Mouse (Mus musculus) forebrain, embryonic 13.5 days (tissue): ENCODE data around the gene Fam49a. TPM values are rescaled to one million over a fixed set of nuclear protein-coding genes. Genes with fewer than 3 reads are reported as not detected.

Source experiments
- ATAC-seq: fragments of 200-750 bp; cut with Nextera tagmentation; 2 replicates; pipeline ENCODE4 v1.8.0; 2017
- H3K27ac ChIP-seq: fragments of 300-500 bp; sonication (generic); 2 replicates; pipeline ENCODE4 v1.5.1; 2015; ENCODE audit warnings: inconsistent platforms, mild to moderate bottlenecking, moderate library complexity
- H3K27me3 ChIP-seq: fragments of 300-500 bp; sonication (generic); 2 replicates; pipeline ENCODE4 v1.6.1; 2015; ENCODE audit warnings: mild to moderate bottlenecking, inconsistent platforms
- H3K36me3 ChIP-seq: fragments of 300-500 bp; sonication (generic); 2 replicates; pipeline ENCODE4 v1.6.1; 2015; ENCODE audit warnings: mild to moderate bottlenecking, inconsistent platforms; ENCODE audit not compliant: poor library complexity, severe bottlenecking
- H3K4me1 ChIP-seq: fragments of 300-500 bp; sonication (generic); 2 replicates; pipeline ENCODE4 v1.6.1; 2015; ENCODE audit warnings: inconsistent platforms
- H3K4me2 ChIP-seq: fragments of 300-500 bp; sonication (generic); 2 replicates; pipeline ENCODE4 v1.6.1; 2015; ENCODE audit warnings: inconsistent platforms, mild to moderate bottlenecking, moderate library complexity
- H3K4me3 ChIP-seq: fragments of 300-500 bp; sonication (generic); 2 replicates; pipeline ENCODE4 v1.5.1; 2015; ENCODE audit warnings: mild to moderate bottlenecking, inconsistent platforms
- H3K9ac ChIP-seq: fragments of 300-500 bp; sonication (generic); 2 replicates; pipeline ENCODE4 v1.6.1; 2015; ENCODE audit warnings: mild to moderate bottlenecking, inconsistent platforms
- H3K9me3 ChIP-seq: fragments of 300-500 bp; sonication (generic); replicated peaks from 2 replicates; pipeline ENCODE4 v1.6.1; 2016; ENCODE audit warnings: inconsistent platforms
- WGBS: fragments of 180-500 bp; shearing (Covaris S2); methylation state at CpG from one replicate; pipeline ENCODE4 v1.1.7; 2015; 5-methylcytosine and 5-hydroxymethylcytosine counted together
- polyA plus RNA-seq: library from polyadenylated mRNA; unstranded; fragments of >200 nt; fragmentation: Nextera tagmentation; extraction: Ambion mirVana; gene quantifications from 2 replicates; pipeline ENCODE4 v1.2.1, GENCODE M21; 2015

The Fam49a gene
- polyA plus RNA-seq, 1 experiment from 2014 or later = 55.0 TPM

- Histone ChIP-seq H3K9me3 (no peaks in the 10 kb centered on the region), H3K27ac (no peak overlapping the region), H3K4me1 (peaks cover 5% of the 10 kb centered on the region; the same call in 1 of the 2 replicates), H3K9ac (no peak overlapping the region), H3K36me3 (no peaks in the 10 kb centered on the region), H3K27me3 (no peaks in the 10 kb centered on the region), H3K4me2 (no peak overlapping the region), H3K4me3 (no peak overlapping the region)
- 92% methylated on average over 7 of the region's 7 CpGs for WGBS
- no peak for ATAC-seq
Measured at GRCm38 (mm10) chr12:12298451-12298850, 36.5 kb downstream of the Fam49a start.

DNA sequence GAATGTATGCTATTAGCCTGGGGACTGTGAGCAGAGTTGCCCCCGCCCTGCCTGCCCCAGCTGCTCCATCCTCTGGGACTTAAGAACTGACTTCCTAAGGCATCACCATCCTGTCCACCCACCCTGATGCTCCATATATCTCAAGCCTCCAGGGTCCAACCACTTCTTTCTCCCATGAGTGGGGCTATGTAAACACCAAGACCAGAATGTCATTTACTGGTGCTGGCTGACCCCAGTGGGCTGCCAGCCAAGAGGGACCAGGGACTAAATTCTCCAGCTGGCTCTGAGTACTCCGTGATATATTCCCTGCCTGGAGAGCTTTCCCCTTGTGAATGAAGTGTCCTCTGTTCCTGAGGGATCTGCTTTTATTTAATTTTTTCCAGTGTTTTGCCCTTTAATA, 37.4 kb downstream of the Fam49a start:
- Histone ChIP-seq H3K9me3 (no peaks in the 10 kb centered on the region), H3K4me3 (no peak overlapping the region), H3K9ac (no peak overlapping the region), H3K36me3 (no peaks in the 10 kb centered on the region), H3K27ac (no peak overlapping the region), H3K4me2 (no peak overlapping the region), H3K4me1 (peaks cover 5% of the 10 kb centered on the region; the same call in 1 of the 2 replicates), H3K27me3 (no peaks in the 10 kb centered on the region)
- 76% methylated on average over 2 of the region's 2 CpGs for WGBS
- no peak for ATAC-seq

- H3K4me2 ChIP-seq = no peak overlapping the region
- no peak overlapping the region for H3K27ac ChIP-seq
- H3K27me3 ChIP-seq = no peaks in the 10 kb centered on the region
- no peak overlapping the region for H3K4me3 ChIP-seq
- no peaks in the 10 kb centered on the region for H3K9me3 ChIP-seq
- 0 out of 2 replicates have a peak, but pooled peaks cover 6% of the 10 kb centered on the region for H3K36me3 ChIP-seq
- no peak for ATAC-seq
- H3K9ac ChIP-seq = no peak overlapping the region
- 84% methylated on average over 2 of the region's 2 CpGs for WGBS
- H3K4me1 ChIP-seq = peaks cover 5% of the 10 kb centered on the region; the same call in 1 of the 2 replicates
Measured at GRCm38 (mm10) chr12:12301149-12301548, 39.2 kb downstream of the Fam49a start.

- Histone ChIP-seq H3K27me3 (no peaks in the 10 kb centered on the region), H3K27ac (no peak overlapping the region), H3K4me3 (no peak overlapping the region), H3K9ac (no peak overlapping the region), H3K9me3 (no peaks in the 10 kb centered on the region), H3K36me3 (0 out of 2 replicates have a peak, but pooled peaks cover 6% of the 10 kb centered on the region), H3K4me2 (no peak overlapping the region), H3K4me1 (peaks cover 5% of the 10 kb centered on the region; the same call in 1 of the 2 replicates)
- WGBS = 73% methylated on average over 4 of the region's 4 CpGs
- ATAC-seq = no peak
Measured at GRCm38 (mm10) chr12:12301815-12302214, 39.9 kb downstream of the Fam49a start.

DNA sequence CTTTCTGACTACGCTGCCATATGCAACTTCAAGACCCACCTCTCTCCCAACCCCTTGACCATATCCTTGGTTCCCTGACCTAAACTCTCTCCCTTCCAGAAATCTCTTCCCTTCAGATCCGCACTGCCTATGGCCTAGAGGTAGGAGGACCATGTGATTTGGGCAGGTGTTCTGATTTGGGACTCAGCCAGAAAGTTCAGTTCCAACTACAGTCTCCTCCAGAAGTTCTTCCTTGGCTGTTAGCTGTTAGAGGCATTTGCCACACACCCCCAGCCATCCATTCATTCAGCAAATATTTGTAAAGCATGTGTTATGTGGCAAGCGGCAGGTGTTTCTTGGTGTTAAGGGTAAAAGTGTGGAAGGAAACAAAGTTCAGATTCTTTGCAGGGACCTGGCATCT, 44.3 kb downstream of the Fam49a start:
- Histone ChIP-seq H3K27me3 (no peaks in the 10 kb centered on the region), H3K27ac (no peak overlapping the region), H3K4me2 (no peak overlapping the region), H3K9ac (no peak overlapping the region), H3K4me3 (no peak overlapping the region), H3K9me3 (no peaks in the 10 kb centered on the region), H3K36me3 (peaks cover 15% of the 10 kb centered on the region; the same call in 1 of the 2 replicates), H3K4me1 (no peaks in the 10 kb centered on the region)
- WGBS = 96% methylated on average over 3 of the region's 3 CpGs
- no peak for ATAC-seq

- no peaks in the 10 kb centered on the region for H3K4me1 ChIP-seq
- H3K4me2 ChIP-seq = no peak overlapping the region
- H3K27ac ChIP-seq = no peak overlapping the region
- H3K9ac ChIP-seq = no peak overlapping the region
- WGBS = 92% methylated on average over 6 of the region's 6 CpGs
- H3K36me3 ChIP-seq = peaks cover 15% of the 10 kb centered on the region; the same call in 1 of the 2 replicates
- no peaks in the 10 kb centered on the region for H3K9me3 ChIP-seq
- H3K4me3 ChIP-seq = no peak overlapping the region
- H3K27me3 ChIP-seq = no peaks in the 10 kb centered on the region
- no peak for ATAC-seq
Measured at GRCm38 (mm10) chr12:12306814-12307213, 44.9 kb downstream of the Fam49a start.

- Histone ChIP-seq H3K9ac (no peak overlapping the region), H3K4me3 (no peak overlapping the region), H3K27me3 (no peaks in the 10 kb centered on the region), H3K36me3 (peaks cover 15% of the 10 kb centered on the region; the same call in 1 of the 2 replicates), H3K4me2 (no peak overlapping the region), H3K4me1 (no peaks in the 10 kb centered on the region), H3K9me3 (no peaks in the 10 kb centered on the region), H3K27ac (no peak overlapping the region)
- no peak for ATAC-seq
- WGBS = 93% methylated on average over 8 of the region's 8 CpGs
Measured at GRCm38 (mm10) chr12:12307245-12307644, 45.3 kb downstream of the Fam49a start.

DNA sequence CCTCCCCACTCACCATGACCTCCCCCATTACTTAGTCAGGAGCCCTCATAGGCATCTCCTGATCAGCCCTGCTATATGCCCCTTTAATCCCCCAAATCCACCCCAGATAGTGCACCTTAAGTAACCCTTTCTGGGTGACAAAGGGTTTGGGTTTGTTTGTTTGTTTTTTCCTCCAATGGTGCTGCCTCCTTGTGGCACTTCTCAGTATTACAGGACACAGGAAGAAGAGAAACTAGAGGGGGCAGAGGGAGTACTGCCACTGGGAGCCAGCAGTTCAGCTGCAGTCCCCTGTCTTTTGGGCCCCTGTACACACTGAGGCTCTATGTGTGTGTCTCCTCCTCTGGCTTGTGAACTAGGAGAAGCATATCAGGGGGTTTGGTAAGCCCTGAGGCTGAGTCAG, 51.5 kb downstream of the Fam49a start:
- Histone ChIP-seq H3K27me3 (no peaks in the 10 kb centered on the region), H3K27ac (no peak overlapping the region), H3K9ac (no peak overlapping the region), H3K4me2 (no peak overlapping the region), H3K4me3 (no peak overlapping the region), H3K9me3 (no peaks in the 10 kb centered on the region), H3K36me3 (no peaks in the 10 kb centered on the region), H3K4me1 (peaks cover 35% of the 10 kb centered on the region)
- ATAC-seq = no peak

GRCm38 (mm10) chr12:12313919-12314318, 52.0 kb downstream of the Fam49a start:
- Histone ChIP-seq H3K27ac (0 out of 2 replicates have a peak overlapping the region, but pooled peaks have one; percentile 3), H3K9ac (no peak overlapping the region), H3K27me3 (no peaks in the 10 kb centered on the region), H3K4me2 (no peak overlapping the region), H3K4me1 (peaks cover 35% of the 10 kb centered on the region), H3K36me3 (no peaks in the 10 kb centered on the region), H3K4me3 (no peak overlapping the region), H3K9me3 (no peaks in the 10 kb centered on the region)
- WGBS = 75% methylated on average over 4 of the region's 4 CpGs
- ATAC-seq = no peak

DNA sequence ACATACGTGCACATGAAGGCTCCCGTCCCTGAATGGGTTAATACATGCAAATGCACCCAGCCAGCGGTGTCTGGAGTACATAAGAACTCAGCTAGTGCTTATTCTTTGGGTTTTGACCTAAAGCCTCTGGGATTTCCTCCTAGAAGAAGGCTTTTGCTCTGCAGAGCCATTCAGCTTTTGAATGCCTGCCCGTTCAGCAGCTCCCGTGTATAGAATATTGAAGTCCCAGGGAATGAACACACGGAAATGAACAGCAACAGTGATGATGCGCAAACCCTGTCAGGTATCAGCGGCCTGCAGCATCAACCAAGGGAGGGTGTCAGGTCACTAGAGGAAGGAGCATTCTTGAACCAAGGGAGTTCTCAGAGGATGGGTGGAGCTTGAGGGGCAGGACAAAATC, 52.4 kb downstream of the Fam49a start:
- Histone ChIP-seq H3K27ac (0 out of 2 replicates have a peak overlapping the region, but pooled peaks have one; percentile 3), H3K9ac (no peak overlapping the region), H3K4me3 (no peak overlapping the region), H3K9me3 (no peaks in the 10 kb centered on the region), H3K36me3 (no peaks in the 10 kb centered on the region), H3K27me3 (no peaks in the 10 kb centered on the region), H3K4me1 (peaks cover 35% of the 10 kb centered on the region), H3K4me2 (no peak overlapping the region)
- ATAC-seq = no peak
- 32% methylated on average over 8 of the region's 8 CpGs for WGBS

DNA sequence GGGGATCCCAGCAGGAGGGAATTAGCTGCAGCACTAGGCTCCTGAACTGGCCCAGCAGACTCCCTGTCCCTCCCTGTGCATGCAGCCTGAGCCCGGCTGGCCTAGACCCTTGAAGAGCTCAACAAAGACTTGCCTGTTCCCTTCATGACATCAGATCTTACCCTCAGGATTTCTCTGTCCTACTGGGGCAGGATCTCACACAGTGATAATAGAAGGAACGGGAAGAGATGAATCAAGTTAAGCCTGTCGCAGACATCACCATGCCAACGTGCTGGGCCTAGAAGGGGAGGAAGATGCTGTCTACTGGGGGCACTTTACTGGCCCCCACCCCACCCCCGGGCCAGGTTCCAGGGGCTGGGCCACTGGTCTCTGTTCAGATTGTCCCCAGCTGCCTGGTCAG, 53.1 kb downstream of the Fam49a start:
- 10% methylated on average over 5 of the region's 5 CpGs for WGBS
- no peak overlapping the region for H3K27ac ChIP-seq
- H3K4me2 ChIP-seq = no peak overlapping the region

DNA sequence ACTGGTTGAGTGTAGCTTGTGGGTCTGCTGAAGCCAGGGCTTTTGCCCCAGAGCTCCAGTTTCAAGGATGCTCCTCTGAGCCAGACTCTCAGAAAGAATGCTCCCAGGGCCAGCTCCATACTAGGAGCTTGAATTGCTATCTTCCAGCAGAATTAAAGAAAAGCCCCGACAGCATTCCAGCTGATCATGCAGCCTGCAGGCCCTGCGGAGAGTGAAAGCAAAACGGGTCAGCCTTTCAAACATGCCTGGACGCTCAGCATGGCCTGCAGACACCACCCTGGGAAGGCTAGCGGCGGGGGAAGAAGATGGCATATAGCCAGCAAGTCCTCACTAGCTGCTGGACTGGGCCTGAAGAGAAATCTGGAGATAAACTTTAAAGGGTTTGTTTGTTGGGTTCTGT, 55.0 kb downstream of the Fam49a start:
- 45% methylated on average over 6 of the region's 6 CpGs for WGBS
- Histone ChIP-seq H3K9ac (no peak overlapping the region), H3K36me3 (no peaks in the 10 kb centered on the region), H3K27ac (peak overlapping the region; percentile 19; the same call in 1 of the 2 replicates), H3K27me3 (no peaks in the 10 kb centered on the region), H3K4me2 (no peak overlapping the region), H3K4me3 (no peak overlapping the region), H3K9me3 (no peaks in the 10 kb centered on the region), H3K4me1 (peaks cover 35% of the 10 kb centered on the region)
- no peak for ATAC-seq

More for the DNA sequence above, 53.1 kb downstream of the Fam49a start:
- no peak overlapping the region for H3K9ac ChIP-seq
- peak; percentile 54 for ATAC-seq
- H3K4me1 ChIP-seq = peaks cover 35% of the 10 kb centered on the region
- no peak overlapping the region for H3K4me3 ChIP-seq
- H3K27me3 ChIP-seq = no peaks in the 10 kb centered on the region
- H3K9me3 ChIP-seq = no peaks in the 10 kb centered on the region
- H3K36me3 ChIP-seq = no peaks in the 10 kb centered on the region

GRCm38 (mm10) chr12:12317606-12318005, 55.7 kb downstream of the Fam49a start:
- Histone ChIP-seq H3K4me2 (no peak overlapping the region), H3K36me3 (no peaks in the 10 kb centered on the region), H3K27ac (peak overlapping the region; percentile 44), H3K9me3 (no peaks in the 10 kb centered on the region), H3K4me3 (no peak overlapping the region), H3K27me3 (no peaks in the 10 kb centered on the region), H3K9ac (no peak overlapping the region), H3K4me1 (peaks cover 35% of the 10 kb centered on the region)
- ATAC-seq = no peak
- WGBS = 66% methylated on average over 7 of the region's 7 CpGs
